Mouse (Mus musculus) liver, adult 2 months (tissue): ENCODE data around the gene Atxn1. TPM values are rescaled to one million over a fixed set of nuclear protein-coding genes. Genes with fewer than 3 reads are reported as not detected.

Source experiments
- DNase-seq: peaks from one replicate; pipeline ENCODE4 v3.0.0-alpha.2; 2011; ENCODE audit warnings: low read depth, low spot score; ENCODE audit errors: extremely low read depth
- H3K27ac ChIP-seq: fragments of 200-500 bp; replicated peaks from 2 replicates; pipeline ENCODE4 v1.5.1; 2012; ENCODE audit warnings: low read depth, mild to moderate bottlenecking, control low read depth, inconsistent platforms, low read length; ENCODE audit not compliant: insufficient read depth
- H3K27me3 ChIP-seq: fragments of 200-500 bp; 2 replicates; pipeline ENCODE4 v1.6.1; 2012; ENCODE audit warnings: mild to moderate bottlenecking, moderate library complexity, low read length, inconsistent platforms; ENCODE audit not compliant: control insufficient read depth, insufficient read depth
- H3K36me3 ChIP-seq: fragments of 200-500 bp; 2 replicates; pipeline ENCODE4 v1.6.1; 2012; ENCODE audit warnings: low read length, inconsistent platforms; ENCODE audit not compliant: control insufficient read depth, insufficient read depth
- H3K4me1 ChIP-seq: fragments of 200-500 bp; 2 replicates; pipeline ENCODE4 v1.6.1; 2011; ENCODE audit warnings: low read length; ENCODE audit not compliant: control insufficient read depth, insufficient read depth
- H3K4me3 ChIP-seq: fragments of 200-500 bp; 2 replicates; pipeline ENCODE4 v1.5.1; 2011; ENCODE audit warnings: low read depth, mild to moderate bottlenecking, control low read depth, low read length, moderate library complexity; ENCODE audit not compliant: insufficient read depth
- H3K79me2 ChIP-seq: fragments of 200-500 bp; 2 replicates; pipeline ENCODE4 v1.6.1; 2012; ENCODE audit warnings: inconsistent platforms, mild to moderate bottlenecking, low read length, moderate library complexity; ENCODE audit not compliant: control insufficient read depth, insufficient read depth
- H3K9ac ChIP-seq: fragments of 200-500 bp; 2 replicates; pipeline ENCODE4 v1.6.1; 2012; ENCODE audit warnings: low read depth, mild to moderate bottlenecking, control low read depth, inconsistent platforms, low read length
- CTCF ChIP-seq: fragments of 200-500 bp; IDR thresholded peaks from 2 replicates; pipeline ENCODE4 v1.5.1; 2011; ENCODE audit warnings: low read depth, low read length, control low read depth
- POLR2A ChIP-seq: fragments of 200-500 bp; IDR thresholded peaks from 2 replicates; pipeline ENCODE4 v1.6.1; 2011; ENCODE audit warnings: low read length, control low read depth; ENCODE audit not compliant: insufficient read depth; ENCODE audit errors: extremely low read depth
- WGBS: fragments of 180-500 bp; shearing (Covaris S2); methylation state at CpG from one replicate; pipeline ENCODE4 v1.1.7; 2018; 5-methylcytosine and 5-hydroxymethylcytosine counted together
- polyA plus RNA-seq: library from polyadenylated mRNA; depleted of rRNA; stranded (reverse); fragments of >200 nt; gene quantifications from 2 replicates; pipeline ENCODE4 v1.2.3, GENCODE M21; 2012
- total RNA-seq: library from RNA; depleted of rRNA; stranded (reverse); fragments of >200 nt; gene quantifications from 2 replicates; pipeline ENCODE4 v1.2.3, GENCODE M21; 2014

The Atxn1 gene
- total and polyA plus RNA-seq, 2 experiments = 7.7 to 7.8 TPM

DNA sequence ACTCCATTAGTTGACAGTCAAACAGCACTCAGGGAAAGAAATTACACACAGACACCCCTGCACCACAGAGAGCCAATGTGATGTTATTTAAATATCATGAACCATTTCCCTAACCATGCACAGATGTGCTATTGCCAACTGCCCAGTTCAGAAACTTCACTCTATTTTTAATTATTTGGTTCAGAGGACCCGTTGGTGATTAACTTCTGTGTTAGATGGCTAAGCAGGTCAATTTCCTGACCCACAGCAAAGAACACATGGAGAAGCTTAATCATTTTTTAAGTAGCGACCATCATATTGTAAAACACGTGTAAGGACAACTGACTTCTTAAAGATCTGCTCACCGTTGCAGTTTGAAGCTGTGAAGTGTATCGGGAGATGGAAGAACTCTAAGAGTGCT lies 26.7 kb downstream of the Atxn1 start:
- H3K27ac ChIP-seq = no peak overlapping the region
- no peak overlapping the region for H3K4me3 ChIP-seq
- no peak overlapping the region for H3K9ac ChIP-seq
- no peaks in the 10 kb centered on the region for H3K4me1 ChIP-seq
- H3K27me3 ChIP-seq = no peaks in the 10 kb centered on the region
- no peak for DNase-seq
- H3K79me2 ChIP-seq = peaks cover 27% of the 10 kb centered on the region; the same call in 1 of the 2 replicates
- TF ChIP-seq CTCF (no peak), POLR2A (no peak)
- H3K36me3 ChIP-seq = peaks cover 23% of the 10 kb centered on the region
- WGBS = 87% methylated on average over 5 of the region's 5 CpGs

DNA sequence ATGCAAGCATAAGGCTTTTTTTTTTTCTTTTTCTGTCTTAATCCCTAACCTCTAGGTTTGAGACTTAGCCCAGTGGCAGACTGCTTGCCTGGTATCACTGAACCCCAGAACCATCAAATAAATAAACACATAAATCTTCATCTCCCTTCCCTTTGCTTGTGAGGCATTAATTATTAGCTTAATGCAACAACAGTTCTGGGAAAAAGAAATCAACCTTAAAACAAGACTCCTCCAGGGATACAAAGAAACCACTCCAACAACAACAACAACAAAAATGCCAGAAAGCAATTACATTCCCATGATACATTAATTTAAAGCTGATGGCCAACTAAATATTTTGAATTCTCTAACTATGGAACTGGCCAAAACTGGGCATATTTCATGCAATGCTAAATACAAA lies 28.0 kb downstream of the Atxn1 start:
- H3K4me3 ChIP-seq = no peak overlapping the region
- H3K36me3 ChIP-seq = peaks cover 18% of the 10 kb centered on the region; the same call in 1 of the 2 replicates
- no peak overlapping the region for H3K9ac ChIP-seq
- H3K27ac ChIP-seq = no peak overlapping the region
- H3K4me1 ChIP-seq = no peaks in the 10 kb centered on the region
- no peaks in the 10 kb centered on the region for H3K27me3 ChIP-seq
- H3K79me2 ChIP-seq = peaks cover 24% of the 10 kb centered on the region; the same call in 1 of the 2 replicates
- DNase-seq = no peak
- TF ChIP-seq CTCF (no peak), POLR2A (no peak)

DNA sequence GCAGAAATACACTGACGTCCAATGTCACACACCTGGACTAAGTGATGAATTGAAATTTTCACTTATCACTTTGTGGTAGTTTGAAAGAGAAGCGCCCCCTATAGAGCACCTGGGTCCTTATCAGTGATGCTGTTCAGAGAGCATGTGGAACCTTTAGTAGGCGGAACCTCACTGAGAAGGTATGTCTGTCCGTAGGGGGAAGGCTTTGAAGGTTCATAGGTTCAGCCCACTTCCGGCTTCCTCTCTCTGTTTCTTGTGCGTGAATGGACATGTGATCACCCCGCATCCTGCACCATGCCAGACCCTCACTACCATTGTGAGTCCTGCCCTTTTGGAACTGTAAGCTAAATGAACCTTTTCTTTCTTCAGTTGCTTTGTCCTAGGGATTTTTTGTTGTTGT lies 29.0 kb downstream of the Atxn1 start:
- DNase-seq = no peak
- TF ChIP-seq POLR2A = no peak
- no peak for TF ChIP-seq CTCF
- H3K27me3 ChIP-seq = no peaks in the 10 kb centered on the region
- no peak overlapping the region for H3K9ac ChIP-seq
- H3K79me2 ChIP-seq = peaks cover 21% of the 10 kb centered on the region; the same call in 1 of the 2 replicates
- H3K36me3 ChIP-seq = peaks cover 16% of the 10 kb centered on the region; the same call in 1 of the 2 replicates
- 68% methylated on average over 7 of the region's 7 CpGs for WGBS
- H3K4me3 ChIP-seq = no peak overlapping the region
- no peak overlapping the region for H3K27ac ChIP-seq
- H3K4me1 ChIP-seq = no peaks in the 10 kb centered on the region; the same call in 1 of the 2 replicates

DNA sequence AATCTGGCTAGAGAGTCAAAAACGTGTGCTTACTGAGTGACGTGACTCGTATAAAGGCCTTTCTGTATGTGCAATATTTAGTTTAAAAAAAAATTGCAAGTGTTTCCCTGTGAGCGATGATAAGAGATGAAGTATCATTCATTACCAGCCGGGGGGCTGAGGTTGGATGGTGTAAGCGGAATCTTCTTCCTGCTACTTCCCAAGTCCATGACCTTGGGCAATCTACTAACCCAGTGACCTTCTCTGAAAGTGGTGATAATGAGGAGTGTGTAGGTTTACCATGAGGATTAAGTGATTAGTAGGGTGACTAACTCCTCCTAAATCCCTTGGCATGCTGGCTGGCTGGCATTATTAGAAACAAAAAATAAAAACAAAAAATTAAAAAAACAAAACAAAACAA lies 30.0 kb downstream of the Atxn1 start:
- H3K79me2 ChIP-seq = peaks cover 22% of the 10 kb centered on the region; the same call in 1 of the 2 replicates
- peaks cover 11% of the 10 kb centered on the region; the same call in 1 of the 2 replicates for H3K36me3 ChIP-seq
- 74% methylated on average over 6 of the region's 6 CpGs for WGBS
- no peak overlapping the region for H3K9ac ChIP-seq
- H3K4me3 ChIP-seq = no peak overlapping the region
- H3K27me3 ChIP-seq = no peaks in the 10 kb centered on the region
- H3K27ac ChIP-seq = no peak overlapping the region
- H3K4me1 ChIP-seq = peaks cover under 1% of the 10 kb centered on the region; the same call in 1 of the 2 replicates
- DNase-seq = no peak
- TF ChIP-seq POLR2A = no peak
- no peak for TF ChIP-seq CTCF

DNA sequence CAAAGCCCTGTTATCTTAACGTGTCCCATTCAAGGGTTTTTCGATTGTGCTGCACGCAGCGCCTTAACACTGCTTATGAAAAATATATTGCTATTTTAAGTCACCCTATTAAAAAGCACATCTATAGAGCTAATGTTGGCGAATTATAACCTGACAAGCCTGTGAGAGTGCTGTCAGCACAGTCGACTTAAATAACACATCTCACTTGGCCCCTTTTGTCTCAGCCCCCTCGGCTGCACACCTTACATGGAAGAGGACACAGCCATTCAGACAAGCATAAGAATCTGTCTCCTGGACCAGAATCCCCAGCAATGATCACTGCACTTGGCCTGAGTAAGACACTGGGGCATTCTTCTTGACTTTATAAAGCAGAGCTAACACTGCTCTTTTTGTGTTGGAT lies 30.7 kb downstream of the Atxn1 start:
- Histone ChIP-seq H3K79me2 (peaks cover 28% of the 10 kb centered on the region; the same call in 1 of the 2 replicates), H3K27me3 (no peaks in the 10 kb centered on the region), H3K9ac (no peak overlapping the region), H3K4me1 (peaks cover 3% of the 10 kb centered on the region; the same call in 1 of the 2 replicates), H3K4me3 (no peak overlapping the region), H3K27ac (no peak overlapping the region), H3K36me3 (peaks cover 14% of the 10 kb centered on the region; the same call in 1 of the 2 replicates)
- DNase-seq = no peak
- 83% methylated on average over 7 of the region's 7 CpGs for WGBS
- TF ChIP-seq CTCF (no peak), POLR2A (no peak)

DNA sequence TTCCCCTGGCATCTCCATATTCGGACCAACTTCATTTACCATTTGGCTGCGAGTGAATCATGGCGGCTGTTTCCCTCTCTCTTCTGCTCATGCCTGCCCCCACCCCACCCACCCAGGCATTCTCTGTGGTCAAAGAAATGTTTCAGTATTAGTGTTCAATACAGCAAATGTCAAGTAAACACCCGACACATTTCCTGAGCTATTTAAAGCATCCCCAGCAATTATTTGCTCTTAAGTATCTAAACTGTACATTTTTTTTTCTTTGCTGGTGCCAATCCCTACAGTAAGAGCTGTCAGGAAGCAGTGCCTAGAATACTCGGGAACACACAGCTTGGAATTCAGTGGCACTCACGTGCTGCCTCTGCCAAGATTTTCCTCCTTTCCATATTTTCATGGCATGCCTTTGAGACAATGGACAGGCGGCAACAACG lies 32.3 kb downstream of the Atxn1 start:
- peaks cover 3% of the 10 kb centered on the region; the same call in 1 of the 2 replicates for H3K4me1 ChIP-seq
- H3K27me3 ChIP-seq = no peaks in the 10 kb centered on the region
- H3K36me3 ChIP-seq = peaks cover 6% of the 10 kb centered on the region; the same call in 1 of the 2 replicates
- peaks cover 31% of the 10 kb centered on the region; the same call in 1 of the 2 replicates for H3K79me2 ChIP-seq
- H3K27ac ChIP-seq = no peak overlapping the region
- 89% methylated on average over 8 of the region's 8 CpGs for whole genome bisulfite sequencing
- no peak overlapping the region for H3K9ac ChIP-seq
- no peak for DNase-seq
- no peak overlapping the region for H3K4me3 ChIP-seq
- TF ChIP-seq CTCF = no peak
- TF ChIP-seq POLR2A = no peak
